Mouse (Mus musculus): Measurements from ENCODE around the gene Espn.

Espn gene

GRCm38 (mm10) chr4:152178344-152178864 is 26.2 kb upstream of the Espn start:
- DNase-seq (ENCODE audit: low read depth, low spot score): no peak

DNA sequence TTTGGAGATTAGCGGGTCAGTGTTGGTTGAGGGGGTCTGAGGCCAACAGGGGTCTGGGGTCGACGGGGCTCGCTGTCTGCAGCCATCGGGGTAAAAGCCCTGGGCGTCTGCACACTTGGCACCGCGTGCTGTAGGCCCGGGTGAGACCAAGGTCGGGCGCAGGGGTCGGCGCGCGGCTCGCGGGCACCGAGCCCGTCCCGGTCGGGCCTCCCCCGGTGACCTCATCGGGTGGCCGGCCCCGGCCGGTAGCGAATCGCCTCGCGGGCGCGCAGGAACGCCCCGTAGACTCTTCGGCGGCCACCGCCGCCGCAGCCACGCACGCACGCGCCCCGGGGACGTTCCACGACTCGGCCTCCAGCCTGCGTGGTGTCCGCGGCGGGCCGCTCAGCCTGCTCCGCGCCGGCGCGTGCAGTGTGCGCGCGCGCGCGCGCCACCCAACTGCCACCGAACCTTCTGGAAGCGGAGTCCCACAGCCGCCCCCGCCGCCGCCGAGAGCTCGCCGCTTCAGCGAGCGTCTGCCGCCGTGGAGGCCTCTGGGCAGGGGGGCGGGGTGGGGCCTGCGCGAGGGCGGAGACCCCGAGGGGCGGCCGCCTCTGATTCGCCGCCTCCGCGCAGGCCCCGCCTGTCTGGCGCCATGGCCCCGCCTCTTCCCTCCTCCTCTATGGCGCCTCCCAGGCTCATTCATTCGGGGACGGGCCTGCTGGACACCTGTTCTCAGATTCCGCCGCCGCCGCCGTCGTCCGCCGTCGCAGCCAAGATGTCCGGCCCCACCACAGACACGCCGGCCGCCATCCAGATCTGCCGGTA is 25.6 kb upstream of the Espn start, which contains the start of gene Acot7:
TSS of gene Acot7 (plus strand) at position 598 of the 807 bp plus-strand sequence.
- peak; percentile 87 for DNase-seq (ENCODE audit: low read depth, low spot score)

DNA sequence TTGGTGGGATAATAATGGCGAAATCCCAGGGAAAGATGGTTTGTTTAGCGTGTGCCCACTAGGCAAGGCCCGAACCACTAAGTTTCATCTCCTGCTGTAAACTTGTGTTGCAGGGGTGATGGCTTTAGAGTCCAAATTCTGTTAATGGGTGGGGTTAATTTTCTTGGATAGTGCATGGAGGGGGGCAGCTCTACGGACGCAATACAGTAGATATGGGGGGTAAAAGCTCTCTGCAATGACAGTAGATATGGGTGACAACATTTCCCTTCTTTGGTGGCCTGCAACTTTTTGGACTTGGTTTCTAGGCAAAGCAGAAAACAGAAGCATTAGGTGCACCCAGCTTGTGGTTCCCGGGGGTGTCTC is 25.0 kb upstream of the Espn start:
- no peak for DNase-seq (ENCODE audit: low read depth, low spot score)

DNA sequence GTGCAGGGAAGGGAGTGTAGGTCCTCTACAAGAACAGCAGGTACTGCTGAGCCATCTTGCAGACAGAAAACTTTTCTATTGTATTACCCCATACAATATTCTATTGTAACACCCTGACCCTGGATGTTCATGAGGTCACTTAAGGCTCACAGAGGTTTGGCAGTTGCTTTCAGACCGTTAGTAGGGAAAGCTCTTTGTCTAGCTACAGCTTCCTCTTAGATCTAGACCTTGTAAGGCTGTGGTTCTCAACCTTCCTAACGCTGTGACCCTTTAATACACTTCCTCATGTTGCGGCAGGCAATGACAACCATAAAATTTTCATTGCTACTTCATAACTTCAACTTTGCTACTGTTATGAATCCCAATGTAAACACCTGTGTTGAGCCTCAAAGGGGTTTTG is 24.5 kb upstream of the Espn start:
- DNase-seq (ENCODE audit: low read depth, low spot score): no peak

GRCm38 (mm10) chr4:152173956-152174355 is 21.8 kb upstream of the Espn start:
- DNase-seq (ENCODE audit: low read depth, low spot score): no peak

- DNase-seq (ENCODE audit: low read depth, low spot score): no peak
Measured at GRCm38 (mm10) chr4:152173041-152173440, 20.9 kb upstream of the Espn start.

GRCm38 (mm10) chr4:152171543-152171942 is 19.4 kb upstream of the Espn start:
- DNase-seq (ENCODE audit: low read depth, low spot score): no peak

- DNase-seq (ENCODE audit: low read depth, low spot score): no peak
Measured at GRCm38 (mm10) chr4:152170286-152170685, 18.1 kb upstream of the Espn start.

- no peak for DNase-seq (ENCODE audit: low read depth, low spot score)
Measured at GRCm38 (mm10) chr4:152169103-152169502, 16.9 kb upstream of the Espn start.

DNA sequence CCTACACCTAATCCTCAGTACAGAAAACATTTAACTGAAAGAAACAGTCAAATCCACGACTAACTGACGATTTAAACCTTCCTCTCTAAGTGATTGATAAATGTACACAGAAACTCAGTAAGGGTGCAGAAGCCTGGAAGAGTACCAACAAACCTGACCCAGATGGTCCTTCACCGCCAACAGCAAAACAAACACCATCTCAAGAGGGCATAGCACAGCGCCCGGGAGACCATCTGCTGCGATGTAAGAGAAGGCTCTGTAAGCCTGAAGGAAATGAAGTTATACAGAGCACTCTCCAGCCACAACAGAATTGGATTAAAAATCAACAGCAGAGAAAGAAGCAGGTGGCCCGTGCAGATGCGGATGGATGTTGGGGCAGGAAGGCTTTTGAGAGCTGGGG is 15.9 kb upstream of the Espn start:
- no peak for DNase-seq (ENCODE audit: low read depth, low spot score)

DNA sequence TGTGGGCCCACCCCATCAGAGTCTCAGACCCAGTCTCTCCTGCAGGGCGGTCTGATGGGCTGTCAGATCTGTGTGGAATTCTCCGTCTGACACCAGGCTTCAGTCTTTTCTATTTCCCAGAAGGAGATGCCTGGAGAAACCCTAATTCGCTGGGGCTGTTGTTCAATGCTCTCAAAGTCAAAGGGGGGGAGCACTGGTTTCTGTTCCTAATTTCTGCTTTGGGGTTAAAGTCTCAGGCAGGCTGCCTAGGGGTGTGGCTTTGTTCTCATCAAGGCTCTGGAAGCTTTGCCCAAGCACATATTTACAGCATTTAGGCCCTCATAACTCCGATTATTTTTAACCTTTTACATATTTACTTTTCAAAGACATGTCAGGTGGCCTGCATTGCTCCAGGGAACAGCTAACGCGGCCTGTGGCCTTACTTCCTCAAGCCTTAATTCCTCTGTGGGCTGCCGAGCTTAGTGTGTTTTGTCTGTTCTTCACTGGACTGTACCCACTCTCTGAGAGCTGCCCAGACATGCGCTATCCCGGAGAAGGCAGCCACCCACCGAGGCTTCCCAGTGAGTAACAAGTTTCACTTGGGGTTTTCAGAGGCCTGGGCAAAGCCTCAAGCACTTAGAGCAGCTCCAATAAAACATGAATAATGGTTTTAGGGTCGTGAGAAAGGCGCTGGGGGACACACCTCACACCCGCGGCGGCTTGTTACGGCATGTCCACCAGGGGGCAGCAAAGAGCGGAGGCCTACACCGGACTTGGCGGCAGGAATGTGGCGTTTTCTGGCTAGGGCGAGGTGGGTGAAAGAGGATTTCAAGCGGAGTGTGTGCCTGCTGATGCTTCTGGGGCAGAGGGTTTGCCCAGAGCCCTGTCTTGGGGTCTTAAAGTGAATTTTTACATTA is 13.1 kb upstream of the Espn start:
- DNase-seq (ENCODE audit: low read depth, low spot score): no peak

- no peak for DNase-seq (ENCODE audit: low read depth, low spot score)
Measured at GRCm38 (mm10) chr4:152162748-152163147, 10.6 kb upstream of the Espn start.

DNA sequence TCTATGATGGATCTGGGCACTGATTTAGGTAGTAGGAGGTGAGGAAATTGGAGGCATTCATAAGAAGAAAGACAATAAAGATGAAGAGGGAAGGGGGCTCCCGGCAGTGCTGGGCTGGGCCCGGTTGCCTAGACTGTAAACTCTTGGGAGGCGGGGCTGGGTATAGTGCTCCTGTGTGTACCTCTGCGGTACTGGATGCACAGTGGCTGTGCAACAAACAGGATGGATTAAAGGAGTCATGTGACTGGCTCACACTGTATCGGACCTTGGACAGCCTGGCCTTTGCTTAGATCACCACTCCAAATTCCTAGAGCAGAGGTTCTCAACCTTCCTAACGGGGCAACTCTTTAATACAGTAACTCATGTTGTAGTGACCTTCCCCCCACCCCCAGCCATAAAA is 9.4 kb upstream of the Espn start:
- DNase-seq (ENCODE audit: low read depth, low spot score): no peak

GRCm38 (mm10) chr4:152160748-152161147 is 8.6 kb upstream of the Espn start:
- no peak for DNase-seq (ENCODE audit: low read depth, low spot score)

DNA sequence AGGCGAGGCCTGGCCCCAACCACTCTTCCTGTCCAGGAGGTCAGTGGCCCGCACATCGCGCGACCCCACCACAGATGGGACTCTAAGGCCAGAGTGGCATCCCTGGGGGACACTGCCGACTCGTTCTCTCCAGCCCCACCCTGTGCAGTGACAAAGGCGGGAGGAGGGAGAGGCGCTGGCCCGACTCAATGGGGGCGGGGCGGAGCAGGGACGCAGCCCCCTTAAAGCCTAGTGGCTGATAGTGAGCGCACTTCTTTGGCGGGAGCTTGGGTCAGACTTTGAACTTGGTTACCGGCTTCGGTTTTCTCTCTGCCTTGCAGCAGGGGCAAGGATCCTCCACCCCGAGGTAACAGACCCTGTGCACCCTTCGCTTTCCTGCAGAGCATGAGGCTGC is 7.1 kb upstream of the Espn start:
- DNase-seq (ENCODE audit: low read depth, low spot score): no peak

DNA sequence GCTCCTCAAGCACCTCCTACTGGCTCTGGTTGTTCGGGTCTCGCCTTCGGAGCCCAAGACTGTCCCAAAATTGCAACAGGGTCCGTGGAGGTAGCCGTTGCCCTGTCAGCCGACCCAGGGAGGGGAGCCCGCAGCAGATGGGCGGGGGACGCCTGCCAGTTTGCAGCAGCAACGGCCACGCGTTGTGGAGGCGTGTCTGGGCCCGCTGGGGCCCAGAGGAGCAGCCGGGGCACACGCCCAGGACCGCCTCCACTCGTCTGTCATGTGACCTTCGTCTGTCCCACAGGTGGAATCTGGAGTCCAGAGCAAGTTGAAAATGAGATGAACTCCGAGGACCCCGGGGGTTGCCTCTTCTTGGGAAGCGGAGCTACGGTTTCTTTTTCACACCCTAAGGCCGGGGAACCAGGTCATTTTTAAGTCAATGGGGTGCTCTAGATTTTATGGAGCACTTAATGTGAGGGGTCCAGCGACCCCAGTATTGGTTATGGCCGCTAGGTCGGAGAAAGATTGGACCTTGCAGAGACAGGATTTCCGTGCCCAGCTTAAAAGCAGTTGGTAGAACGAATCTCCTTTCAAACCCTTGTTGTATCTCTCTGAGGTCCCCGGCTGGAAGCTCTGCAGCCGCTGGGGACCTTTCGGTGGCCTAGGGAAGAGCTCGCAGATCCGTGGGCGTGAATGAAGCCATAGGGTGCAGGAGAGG is 6.6 kb upstream of the Espn start, which contains the start of gene Hes2:
TSS of gene Hes2 (plus strand) at position 283 of the 700 bp plus-strand sequence.
- no peak for DNase-seq (ENCODE audit: low read depth, low spot score)

GRCm38 (mm10) chr4:152157779-152158584 is 5.8 kb upstream of the Espn start:
- DNase-seq (ENCODE audit: low read depth, low spot score): no peak

- no peak for DNase-seq (ENCODE audit: low read depth, low spot score)
Measured at GRCm38 (mm10) chr4:152155019-152155418, 2.8 kb upstream of the Espn start.

DNA sequence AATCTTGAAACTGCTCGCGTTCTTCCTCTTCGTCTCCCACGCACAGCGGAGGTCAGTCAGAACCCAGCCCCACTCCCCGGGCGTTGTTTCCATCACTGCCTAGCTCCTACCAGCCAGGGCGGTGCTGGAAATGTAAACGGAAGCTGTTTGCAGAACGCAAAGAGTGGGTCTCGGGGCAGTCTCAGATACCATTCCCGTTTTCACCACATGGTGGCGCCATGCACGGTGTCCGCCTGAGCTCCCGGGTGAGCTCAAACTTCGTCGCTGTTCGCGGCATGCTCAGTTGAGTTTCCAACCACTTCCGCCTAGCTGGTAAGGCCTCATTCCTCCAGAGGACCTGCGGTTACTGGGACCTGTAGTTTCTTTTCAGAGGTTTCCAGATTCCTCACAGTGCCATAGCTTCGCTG is 1.6 kb upstream of the Espn start:
- DNase-seq (ENCODE audit: low read depth, low spot score): no peak

DNA sequence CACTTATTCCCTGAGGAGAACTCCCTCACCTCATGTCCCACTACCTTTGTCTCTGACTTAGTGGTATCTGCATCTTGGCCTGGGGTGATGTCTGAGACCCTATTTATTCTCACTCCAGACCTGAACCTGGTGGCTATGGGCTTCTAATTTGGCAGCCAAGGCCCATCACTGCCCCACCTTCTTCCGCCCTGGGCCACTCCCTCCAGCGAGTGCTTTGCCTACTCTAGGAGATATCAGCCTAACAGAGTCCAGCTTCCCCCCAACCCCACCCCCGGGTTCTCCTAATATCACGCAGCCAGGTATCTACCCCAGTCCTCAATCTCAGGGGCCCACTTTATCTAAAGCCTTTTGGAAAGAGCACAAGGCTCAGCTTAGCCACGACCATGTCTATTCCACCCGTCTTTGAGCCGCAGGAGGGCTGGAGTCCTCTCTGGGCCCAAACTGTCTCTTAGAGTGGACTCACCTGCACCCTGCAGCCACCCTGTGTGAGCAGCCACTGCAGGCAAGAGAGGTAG is 663 bp downstream of the Espn start:
- no peak for DNase-seq (ENCODE audit: low read depth, low spot score)

DNA sequence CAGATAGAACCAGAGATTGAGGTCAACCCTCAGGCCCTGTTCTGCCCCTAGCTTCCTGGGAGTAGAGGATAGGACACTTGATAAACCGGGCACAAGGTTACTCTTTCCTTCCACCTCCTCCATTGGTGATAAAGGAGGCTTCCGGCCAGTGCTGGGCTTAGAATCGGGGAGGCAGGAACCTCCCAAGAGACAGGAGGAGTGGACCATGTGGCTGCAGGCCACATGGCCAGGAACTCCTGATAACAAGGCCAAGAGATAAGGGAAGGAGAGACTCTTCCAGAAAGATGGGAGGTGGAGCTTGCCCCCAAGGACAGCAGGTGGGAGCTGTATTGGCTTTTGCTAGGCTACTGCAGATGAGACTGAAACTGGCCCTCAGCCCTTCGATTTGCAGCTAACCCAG is 1.6 kb downstream of the Espn start:
- no peak for DNase-seq (ENCODE audit: low read depth, low spot score)
